Mouse (Mus musculus): ENCODE results near the gene Gad2.

DNA sequence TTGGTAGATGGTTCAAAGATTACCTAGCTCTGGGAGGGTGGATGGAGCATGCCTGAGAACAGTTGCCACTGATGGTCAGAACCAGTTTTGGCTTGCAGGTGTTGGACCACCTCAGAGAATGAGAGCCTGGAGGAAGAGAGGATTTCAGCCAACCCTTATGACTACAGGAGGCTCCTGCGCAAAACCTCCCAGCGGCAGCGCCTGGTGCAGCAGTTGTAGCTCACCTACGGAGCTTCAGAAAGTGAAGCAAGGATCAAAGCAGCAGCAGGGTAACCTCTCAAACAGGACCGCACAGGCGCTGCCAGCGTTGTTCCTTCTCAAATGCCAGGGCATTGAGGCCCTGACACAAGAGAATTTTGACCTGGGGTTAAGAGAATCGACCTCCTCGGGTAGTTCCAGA is 4.1 kb upstream of the Gad2 start:
- TF ChIP-seq CTCF (IDR thresholded peaks at IDR 0.05; ENCODE audit: extremely low read depth, insufficient read depth, insufficient read length, insufficient replicate concordance) (no peak), POLR2A (IDR thresholded peaks at IDR 0.05; ENCODE audit: low read depth, low read length) (no peak)
